ENCODE assay signal across 28 mouse cellular contexts in the genomic region with DNA sequence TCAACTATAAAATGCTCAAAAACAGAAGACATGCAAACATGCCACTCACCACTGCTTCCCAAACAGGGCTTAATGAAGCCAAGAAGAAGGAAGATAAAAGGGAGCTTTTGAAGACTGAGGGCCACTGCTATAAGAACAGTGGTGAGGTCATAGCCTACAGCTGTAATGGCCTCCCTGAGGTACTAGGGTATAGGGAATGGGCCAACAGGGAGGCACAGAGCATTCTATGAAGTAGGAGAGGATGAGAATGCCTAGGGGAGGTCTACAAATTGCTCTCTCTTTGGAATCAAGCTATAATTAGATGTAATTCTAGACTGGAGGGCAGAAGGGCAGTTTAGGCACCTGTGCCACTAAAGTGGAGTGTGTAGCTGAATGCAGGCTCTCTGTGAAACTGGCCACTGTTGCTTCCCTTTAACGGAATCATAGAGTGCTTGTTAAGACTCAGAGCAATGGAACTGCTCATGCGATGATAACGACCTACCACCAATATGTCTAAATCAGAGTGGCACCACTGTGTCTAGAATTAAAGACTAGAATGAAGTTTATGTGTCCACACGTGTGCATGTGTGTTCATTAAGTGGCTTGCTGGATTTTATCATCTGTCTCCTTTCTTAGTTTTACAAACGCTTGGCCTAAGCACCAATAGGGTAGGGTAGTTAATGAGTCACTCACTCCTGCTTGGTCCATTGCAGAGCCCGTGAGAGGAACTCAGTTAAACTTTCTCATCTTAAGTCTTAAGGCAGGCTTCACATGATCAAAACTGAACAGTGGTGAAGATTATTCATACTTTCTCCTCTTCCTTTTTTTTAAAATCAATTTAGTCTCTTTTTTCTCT. TPM values are rescaled to one million over a fixed set of nuclear protein-coding genes. Genes with fewer than 3 reads are reported as not detected.
A peak's percentile ranks its signal among the peaks of the same experiment; 100 is the strongest.
DNase-seq lines count a peak whose midpoint lies in the region; ATAC-seq lines count a peak whose summit lies in the region.
"Had no signal": no experiment of that assay in that cellular context is flagged by ENCODE, and none has a peak within 500 bp of the region (broad histone marks: within the 10 kb centered on the region; RNA-seq: fewer than 3 reads in every experiment).

No protein-coding gene starts in this region.

- no peak overlapping the region for H3K27ac ChIP-seq in kidney, embryonic 16.5 days (ENCODE audit: low read length)
- no peak overlapping the region for H3K27ac ChIP-seq in embryonic facial prominence, embryonic 14.5 days (replicated peaks; ENCODE audit: low read depth, low read length)
- H3K27ac ChIP-seq in forebrain, embryonic 13.5 days: no peak overlapping the region
- H3K27ac ChIP-seq: embryonic facial prominence, embryonic 13.5 days; hindbrain, embryonic 10.5 days; intestine, embryonic 15.5 days; kidney, postnatal 0 days; left cerebral cortex, adult 2 months; liver, embryonic 14.5 days; neural tube, embryonic 15.5 days had no signal

- H3K27me3 ChIP-seq in kidney, embryonic 16.5 days (ENCODE audit: insufficient read depth, low read length): no peaks in the 10 kb centered on the region
- H3K27me3 ChIP-seq in embryonic facial prominence, embryonic 14.5 days (replicated peaks; ENCODE audit: control insufficient read depth, insufficient read depth, low read length): no peaks in the 10 kb centered on the region
- H3K27me3 ChIP-seq in forebrain, embryonic 13.5 days: peaks cover 22% of the 10 kb centered on the region
- H3K27me3 ChIP-seq: embryonic facial prominence, embryonic 13.5 days; intestine, embryonic 15.5 days; neural tube, embryonic 15.5 days had no signal

- H3K9me3 ChIP-seq in kidney, embryonic 16.5 days (ENCODE audit: low read length): no peaks in the 10 kb centered on the region
- H3K9me3 ChIP-seq in embryonic facial prominence, embryonic 14.5 days (ENCODE audit: control insufficient read depth, low read length): no peaks in the 10 kb centered on the region
- H3K9me3 ChIP-seq in forebrain, embryonic 13.5 days (replicated peaks): no peaks in the 10 kb centered on the region
- H3K9me3 ChIP-seq: embryonic facial prominence, embryonic 13.5 days; hindbrain, embryonic 10.5 days; intestine, embryonic 15.5 days; neural tube, embryonic 15.5 days had no signal

- H3K4me1 ChIP-seq in kidney, embryonic 16.5 days (ENCODE audit: insufficient read depth, low read length): no peaks in the 10 kb centered on the region
- no peaks in the 10 kb centered on the region for H3K4me1 ChIP-seq in embryonic facial prominence, embryonic 14.5 days (ENCODE audit: control insufficient read depth, insufficient read depth, low read length)
- H3K4me1 ChIP-seq in forebrain, embryonic 13.5 days: peaks cover 5% of the 10 kb centered on the region
- H3K4me1 ChIP-seq: embryonic facial prominence, embryonic 13.5 days; intestine, embryonic 15.5 days; neural tube, embryonic 15.5 days had no signal

- no peak for DNase-seq in kidney, postnatal 10 days
- DNase-seq in embryonic facial prominence, embryonic 14.5 days (ENCODE audit: low spot score): peak; percentile 21
- no peak for DNase-seq in MN1 (ENCODE audit: low spot score)
- no peak for DNase-seq in cerebellum, postnatal 14 days
- no peak for DNase-seq in right cerebral cortex, postnatal 10 days (ENCODE audit: low spot score in 2 of 2)
- DNase-seq: adrenal gland, adult 8-10 months; cerebellum, adult 2 months; cerebellum, postnatal 36 days; gastrocnemius, postnatal 14 days; heart, adult 11 months; lung, embryonic 14.5 days; lung, postnatal 4 days; right cerebral cortex, postnatal 14 days; spleen, adult 18-20 months had no signal

- peak; percentile 54; the same call in 1 of the 2 replicates for ATAC-seq in kidney, embryonic 16.5 days (ENCODE audit: low FRiP score, low TSS enrichment)
- ATAC-seq in embryonic facial prominence, embryonic 14.5 days (ENCODE audit: low read depth): peak; percentile 91
- ATAC-seq in forebrain, embryonic 13.5 days: peak; percentile 72
- ATAC-seq: activated CD4-positive, CD25-positive, alpha-beta regulatory T cell, adult 4 months; hindbrain, embryonic 16.5 days; intestine, embryonic 15.5 days; midbrain, embryonic 16.5 days had no signal

- no peak overlapping the region for H3K4me3 ChIP-seq in kidney, embryonic 16.5 days (ENCODE audit: low read length)
- no peak overlapping the region for H3K4me3 ChIP-seq in embryonic facial prominence, embryonic 14.5 days (ENCODE audit: low read depth, low read length)
- no peak overlapping the region for H3K4me3 ChIP-seq in forebrain, embryonic 13.5 days
- H3K4me3 ChIP-seq: embryonic facial prominence, embryonic 13.5 days; hindbrain, embryonic 10.5 days; intestine, embryonic 15.5 days; left cerebral cortex, adult 2 months; myocyte; neural tube, embryonic 15.5 days had no signal

- WGBS in kidney, embryonic 16.5 days: 61% methylated on average over 6 of the region's 6 CpGs
- whole genome bisulfite sequencing in embryonic facial prominence, embryonic 14.5 days: 73% methylated on average over 6 of the region's 6 CpGs
- WGBS in forebrain, embryonic 13.5 days: 31% methylated on average over 6 of the region's 6 CpGs

- no peak overlapping the region for H3K4me2 ChIP-seq in kidney, embryonic 16.5 days (replicated peaks; ENCODE audit: low read depth, low read length)
- H3K4me2 ChIP-seq in embryonic facial prominence, embryonic 14.5 days (ENCODE audit: low read depth, low read length): no peak overlapping the region
- H3K4me2 ChIP-seq in forebrain, embryonic 13.5 days: no peak overlapping the region
- H3K4me2 ChIP-seq: embryonic facial prominence, embryonic 13.5 days; heart, embryonic 11.5 days; intestine, embryonic 15.5 days; lung, embryonic 14.5 days; neural tube, embryonic 15.5 days had no signal

- H3K9ac ChIP-seq in kidney, embryonic 16.5 days (replicated peaks; ENCODE audit: low read length): no peak overlapping the region
- H3K9ac ChIP-seq in embryonic facial prominence, embryonic 14.5 days (ENCODE audit: low read depth, low read length): no peak overlapping the region
- H3K9ac ChIP-seq in forebrain, embryonic 13.5 days: no peak overlapping the region
- H3K9ac ChIP-seq: embryonic facial prominence, embryonic 13.5 days; intestine, embryonic 15.5 days; liver, embryonic 14.5 days; lung, embryonic 14.5 days; neural tube, embryonic 15.5 days had no signal

- no peaks in the 10 kb centered on the region for H3K36me3 ChIP-seq in kidney, embryonic 16.5 days (ENCODE audit: insufficient read depth, low read length)
- no peaks in the 10 kb centered on the region for H3K36me3 ChIP-seq in embryonic facial prominence, embryonic 14.5 days (ENCODE audit: control insufficient read depth, insufficient read depth, low read length)
- H3K36me3 ChIP-seq in forebrain, embryonic 13.5 days (ENCODE audit: poor library complexity, severe bottlenecking): no peaks in the 10 kb centered on the region
- H3K36me3 ChIP-seq: embryonic facial prominence, embryonic 13.5 days; hindbrain, embryonic 10.5 days; intestine, embryonic 15.5 days; neural tube, embryonic 15.5 days had no signal

RNA-seq across cellular contexts. Expression of a gene that starts 35.2 kb away (rescaled TPM):
- polyA plus RNA-seq in kidney, embryonic 16.5 days (2015; fragmentation: Nextera tagmentation; extraction: Ambion mirVana): 0.89 and 3.8 TPM in 2 replicates
- polyA plus RNA-seq in embryonic facial prominence, embryonic 14.5 days (2014; fragmentation: Nextera tagmentation; extraction: Ambion mirVana): 7.0 and 8.7 TPM in 2 replicates
- not detected in 2 replicates for polyA plus RNA-seq in forebrain, embryonic 13.5 days (2015; fragmentation: Nextera tagmentation; extraction: Ambion mirVana)
- polyA plus RNA-seq: activated CD4-positive, CD25-positive, alpha-beta regulatory T cell, adult 4 months; cerebellum, adult 2 months; myocyte had no signal
